25 mouse cellular contexts compared by ENCODE assay signal in genomic region chr7:64911945-64912344, GRCm38 (mm10).
"Had no signal": no experiment of that assay in that cellular context is flagged by ENCODE, and none has a peak within 500 bp of the region (broad histone marks: within the 10 kb centered on the region; RNA-seq: fewer than 3 reads in every experiment).

No protein-coding gene starts in this region.

- DNase-seq: gastrocnemius, postnatal 14 days; gastrocnemius, postnatal 36 days; heart, adult 2 months; heart, postnatal 14 days; heart, postnatal 36 days; kidney, adult 11 months; kidney, adult 2 months; kidney, adult 9 months; kidney, postnatal 10 days; kidney, postnatal 25 days; kidney, postnatal 4 days; liver; liver, embryonic 13.5 days had no signal

- H3K36me3 ChIP-seq: heart, embryonic 13.5 days; heart, embryonic 15.5 days; hindbrain, embryonic 13.5 days; hindbrain, embryonic 15.5 days; limb, embryonic 10.5 days; limb, embryonic 12.5 days; liver, embryonic 13.5 days; liver, embryonic 15.5 days had no signal

- H3K27ac ChIP-seq: heart, adult 2 months; heart, embryonic 13.5 days; heart, embryonic 15.5 days; hindbrain, embryonic 13.5 days; hindbrain, embryonic 15.5 days; hindbrain, postnatal 0 days; layer of hippocampus, adult 2 months; limb, embryonic 10.5 days; limb, embryonic 12.5 days; liver, embryonic 13.5 days; liver, embryonic 15.5 days had no signal

- H3K4me2 ChIP-seq: heart, embryonic 11.5 days; heart, embryonic 13.5 days; heart, embryonic 15.5 days; hindbrain, embryonic 13.5 days; hindbrain, embryonic 15.5 days; limb, embryonic 12.5 days; liver, embryonic 11.5 days; liver, embryonic 13.5 days; liver, embryonic 15.5 days had no signal

- ATAC-seq: hindbrain, postnatal 0 days; intestine, embryonic 16.5 days had no signal

- H3K4me3 ChIP-seq: heart, adult 2 months; heart, embryonic 13.5 days; heart, embryonic 15.5 days; hindbrain, embryonic 13.5 days; hindbrain, embryonic 15.5 days; layer of hippocampus, adult 2 months; limb, embryonic 10.5 days; limb, embryonic 12.5 days; liver, embryonic 13.5 days; liver, embryonic 15.5 days had no signal

- H3K27me3 ChIP-seq: heart, embryonic 13.5 days; heart, embryonic 15.5 days; hindbrain, embryonic 13.5 days; hindbrain, embryonic 15.5 days; limb, embryonic 12.5 days; liver, embryonic 13.5 days; liver, embryonic 15.5 days had no signal

- H3K9me3 ChIP-seq: heart, embryonic 13.5 days; heart, embryonic 15.5 days; hindbrain, embryonic 13.5 days; hindbrain, embryonic 15.5 days; limb, embryonic 10.5 days; limb, embryonic 12.5 days; liver, embryonic 13.5 days; liver, embryonic 15.5 days had no signal

- H3K4me1 ChIP-seq: heart, embryonic 13.5 days; heart, embryonic 15.5 days; limb, embryonic 10.5 days; limb, embryonic 12.5 days; liver, embryonic 13.5 days; liver, embryonic 15.5 days had no signal

- H3K9ac ChIP-seq: heart, embryonic 13.5 days; heart, embryonic 15.5 days; hindbrain, embryonic 13.5 days; hindbrain, embryonic 15.5 days; limb, embryonic 12.5 days; liver, embryonic 13.5 days; liver, embryonic 15.5 days had no signal
